Mouse (Mus musculus): Measurements from ENCODE around the gene Gm44511. TPM values are rescaled to one million over a fixed set of nuclear protein-coding genes. Genes with fewer than 3 reads are reported as not detected.

Gm44511 gene
- polyA plus RNA-seq, 1 experiment = not detected

DNA sequence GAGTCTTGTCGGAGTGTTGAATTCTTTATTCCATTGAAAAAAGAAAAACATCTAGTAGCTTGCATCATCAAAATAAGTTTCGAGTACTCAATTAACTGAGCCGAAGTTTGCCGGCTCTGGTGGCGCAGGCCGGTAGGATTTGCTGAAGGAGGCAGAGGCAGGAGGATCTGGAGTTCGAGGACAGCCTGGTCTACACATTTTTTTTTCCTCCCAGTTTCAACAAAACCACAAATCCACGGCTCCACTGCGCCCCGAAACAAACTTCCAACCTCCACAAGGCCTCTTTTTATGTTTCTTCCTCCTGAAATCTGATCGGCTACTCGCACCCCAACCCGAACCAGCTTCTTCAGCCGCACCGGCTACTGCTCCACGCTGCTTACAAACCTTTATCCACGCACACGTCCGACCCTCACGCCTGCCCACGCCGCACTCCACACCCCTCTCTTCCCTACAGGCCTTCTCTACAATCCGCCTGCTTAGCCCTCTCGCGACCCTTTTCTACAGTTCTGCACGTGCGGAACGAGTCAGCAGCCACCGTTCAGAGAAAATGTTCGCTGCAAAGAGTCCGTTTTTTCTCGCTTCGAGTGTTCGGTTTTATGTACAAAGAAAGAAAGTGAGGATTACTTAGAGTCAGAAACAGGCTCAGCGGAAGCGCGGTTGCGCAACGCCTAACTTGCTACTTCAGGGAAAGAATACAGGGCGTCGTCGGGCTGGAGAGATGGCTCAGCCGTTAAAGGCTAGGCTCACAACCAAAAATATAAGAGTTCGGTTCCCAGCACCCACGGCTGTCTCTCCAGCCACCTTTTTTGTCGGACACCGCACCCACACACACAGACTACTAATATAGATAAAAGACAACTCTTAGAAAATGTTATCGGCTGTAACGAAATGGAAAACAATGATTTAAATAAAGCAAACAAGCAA is 12.5 kb upstream of the Gm44511 start:
- no peaks in the 10 kb centered on the region for H3K9me3 ChIP-seq (replicated peaks; ENCODE audit: control insufficient read depth, insufficient read depth, low read length, poor library complexity, severe bottlenecking)
- peak overlapping the region; percentile 87 for H3K4me3 ChIP-seq (ENCODE audit: low read depth, low read length)
- H3K27me3 ChIP-seq (ENCODE audit: control insufficient read depth, insufficient read depth, low read length, poor library complexity, severe bottlenecking) = no peaks in the 10 kb centered on the region
- H3K27ac ChIP-seq (ENCODE audit: insufficient read depth, low read length) = peak overlapping the region; percentile 74
- peak overlapping the region; percentile 73 for H3K9ac ChIP-seq (ENCODE audit: low read depth, poor library complexity, severe bottlenecking)
- no peak for TF ChIP-seq POLR2A (IDR thresholded peaks at IDR 0.05; ENCODE audit: insufficient read depth, low read length)
- no peak for TF ChIP-seq CTCF (IDR thresholded peaks at IDR 0.05; ENCODE audit: low read depth, low read length)
- no peak for TF ChIP-seq EP300 (IDR thresholded peaks at IDR 0.05; ENCODE audit: insufficient read depth, low read depth, low read length)
- H3K4me1 ChIP-seq (ENCODE audit: control insufficient read depth, insufficient read depth, low read length) = no peaks in the 10 kb centered on the region
- no peaks in the 10 kb centered on the region for H3K36me3 ChIP-seq (ENCODE audit: control insufficient read depth, insufficient read depth, low read length, poor library complexity, severe bottlenecking)

GRCm38 (mm10) chr6:128837454-128838341 is 11.6 kb upstream of the Gm44511 start:
- peak overlapping the region; percentile 87 for H3K4me3 ChIP-seq (ENCODE audit: low read depth, low read length)
- H3K9me3 ChIP-seq (replicated peaks; ENCODE audit: control insufficient read depth, insufficient read depth, low read length, poor library complexity, severe bottlenecking) = no peaks in the 10 kb centered on the region
- TF ChIP-seq POLR2A (IDR thresholded peaks at IDR 0.05; ENCODE audit: insufficient read depth, low read length) (no peak), EP300 (IDR thresholded peaks at IDR 0.05; ENCODE audit: insufficient read depth, low read depth, low read length) (no peak), CTCF (IDR thresholded peaks at IDR 0.05; ENCODE audit: low read depth, low read length) (no peak)

DNA sequence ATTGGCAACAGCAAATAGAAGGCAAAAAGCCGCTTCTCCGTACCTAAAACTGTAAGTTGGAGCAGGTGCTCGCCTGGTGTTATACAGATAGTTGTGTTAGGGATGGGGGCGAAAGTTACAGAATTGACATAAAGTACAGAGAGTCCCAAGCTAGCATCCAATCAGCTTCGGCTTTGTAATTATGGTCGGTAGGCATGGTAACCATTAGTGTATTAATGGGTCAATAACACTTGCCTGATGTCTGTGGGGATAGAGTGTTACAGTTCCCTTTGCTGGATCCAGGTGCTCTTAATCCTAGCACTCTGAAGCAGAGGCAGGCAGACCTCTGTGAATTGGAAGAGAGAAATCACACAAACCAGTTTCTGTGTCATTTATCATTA is 10.8 kb upstream of the Gm44511 start:
- H3K9ac ChIP-seq (ENCODE audit: low read depth, poor library complexity, severe bottlenecking) = peak overlapping the region; percentile 73; the same call in 1 of the 2 replicates

More at GRCm38 (mm10) chr6:128837454-128838341, 11.6 kb upstream of the Gm44511 start:
- no peaks in the 10 kb centered on the region for H3K36me3 ChIP-seq (ENCODE audit: control insufficient read depth, insufficient read depth, low read length, poor library complexity, severe bottlenecking)
- H3K4me1 ChIP-seq (ENCODE audit: control insufficient read depth, insufficient read depth, low read length) = no peaks in the 10 kb centered on the region
- H3K27me3 ChIP-seq (ENCODE audit: control insufficient read depth, insufficient read depth, low read length, poor library complexity, severe bottlenecking) = no peaks in the 10 kb centered on the region
- H3K9ac ChIP-seq (ENCODE audit: low read depth, poor library complexity, severe bottlenecking) = peak overlapping the region; percentile 73
- no peak overlapping the region; the same call in 1 of the 2 replicates for H3K27ac ChIP-seq (ENCODE audit: insufficient read depth, low read length)

GRCm38 (mm10) chr6:128836191-128836954 is 10.3 kb upstream of the Gm44511 start:
- Histone ChIP-seq H3K4me1 (ENCODE audit: control insufficient read depth, insufficient read depth, low read length) (no peaks in the 10 kb centered on the region), H3K9ac (ENCODE audit: low read depth, poor library complexity, severe bottlenecking) (no peak overlapping the region), H3K9me3 (replicated peaks; ENCODE audit: control insufficient read depth, insufficient read depth, low read length, poor library complexity, severe bottlenecking) (no peaks in the 10 kb centered on the region), H3K27ac (ENCODE audit: insufficient read depth, low read length) (no peak overlapping the region), H3K27me3 (ENCODE audit: control insufficient read depth, insufficient read depth, low read length, poor library complexity, severe bottlenecking) (no peaks in the 10 kb centered on the region), H3K4me3 (ENCODE audit: low read depth, low read length) (no peak overlapping the region), H3K36me3 (ENCODE audit: control insufficient read depth, insufficient read depth, low read length, poor library complexity, severe bottlenecking) (no peaks in the 10 kb centered on the region)
- TF ChIP-seq EP300 (IDR thresholded peaks at IDR 0.05; ENCODE audit: insufficient read depth, low read depth, low read length) = no peak
- TF ChIP-seq POLR2A (IDR thresholded peaks at IDR 0.05; ENCODE audit: insufficient read depth, low read length) = no peak
- no peak for TF ChIP-seq CTCF (IDR thresholded peaks at IDR 0.05; ENCODE audit: low read depth, low read length)

More for the DNA sequence above, 10.8 kb upstream of the Gm44511 start:
- TF ChIP-seq CTCF (IDR thresholded peaks at IDR 0.05; ENCODE audit: low read depth, low read length) = no peak
- no peak for TF ChIP-seq POLR2A (IDR thresholded peaks at IDR 0.05; ENCODE audit: insufficient read depth, low read length)
- no peak for TF ChIP-seq EP300 (IDR thresholded peaks at IDR 0.05; ENCODE audit: insufficient read depth, low read depth, low read length)
- H3K4me1 ChIP-seq (ENCODE audit: control insufficient read depth, insufficient read depth, low read length) = no peaks in the 10 kb centered on the region
- H3K9me3 ChIP-seq (replicated peaks; ENCODE audit: control insufficient read depth, insufficient read depth, low read length, poor library complexity, severe bottlenecking) = no peaks in the 10 kb centered on the region
- H3K27ac ChIP-seq (ENCODE audit: insufficient read depth, low read length) = no peak overlapping the region; the same call in 1 of the 2 replicates
- H3K27me3 ChIP-seq (ENCODE audit: control insufficient read depth, insufficient read depth, low read length, poor library complexity, severe bottlenecking) = no peaks in the 10 kb centered on the region
- no peaks in the 10 kb centered on the region for H3K36me3 ChIP-seq (ENCODE audit: control insufficient read depth, insufficient read depth, low read length, poor library complexity, severe bottlenecking)
- H3K4me3 ChIP-seq (ENCODE audit: low read depth, low read length) = no peak overlapping the region

- no peak overlapping the region for H3K9ac ChIP-seq (ENCODE audit: low read depth, poor library complexity, severe bottlenecking)
- H3K27ac ChIP-seq (ENCODE audit: insufficient read depth, low read length) = no peak overlapping the region
- no peak overlapping the region for H3K4me3 ChIP-seq (ENCODE audit: low read depth, low read length)
- H3K36me3 ChIP-seq (ENCODE audit: control insufficient read depth, insufficient read depth, low read length, poor library complexity, severe bottlenecking) = no peaks in the 10 kb centered on the region
- no peaks in the 10 kb centered on the region for H3K4me1 ChIP-seq (ENCODE audit: control insufficient read depth, insufficient read depth, low read length)
- H3K27me3 ChIP-seq (ENCODE audit: control insufficient read depth, insufficient read depth, low read length, poor library complexity, severe bottlenecking) = no peaks in the 10 kb centered on the region
- no peak for TF ChIP-seq POLR2A (IDR thresholded peaks at IDR 0.05; ENCODE audit: insufficient read depth, low read length)
- TF ChIP-seq CTCF (IDR thresholded peaks at IDR 0.05; ENCODE audit: low read depth, low read length) = no peak
- H3K9me3 ChIP-seq (replicated peaks; ENCODE audit: control insufficient read depth, insufficient read depth, low read length, poor library complexity, severe bottlenecking) = no peaks in the 10 kb centered on the region
Measured at GRCm38 (mm10) chr6:128835571-128835970, 9.5 kb upstream of the Gm44511 start.

Measured in ES-Bruce4 (cell line).